Mouse (Mus musculus) testis, postnatal 14 days (tissue): Measurements from ENCODE around the gene Ddn.

Experiments used
- DNase-seq: peaks from one replicate; pipeline ENCODE4 v3.0.0; 2021; ENCODE audit warnings: low spot score

Gene Ddn

GRCm38 (mm10) chr15:98797835-98798492, 11.3 kb downstream of the Ddn start:
- DNase-seq, result no peak

- no peak for DNase-seq
These were observed 12.3 kb downstream of the Ddn start for GRCm38 (mm10) chr15:98796803-98797595.

DNA sequence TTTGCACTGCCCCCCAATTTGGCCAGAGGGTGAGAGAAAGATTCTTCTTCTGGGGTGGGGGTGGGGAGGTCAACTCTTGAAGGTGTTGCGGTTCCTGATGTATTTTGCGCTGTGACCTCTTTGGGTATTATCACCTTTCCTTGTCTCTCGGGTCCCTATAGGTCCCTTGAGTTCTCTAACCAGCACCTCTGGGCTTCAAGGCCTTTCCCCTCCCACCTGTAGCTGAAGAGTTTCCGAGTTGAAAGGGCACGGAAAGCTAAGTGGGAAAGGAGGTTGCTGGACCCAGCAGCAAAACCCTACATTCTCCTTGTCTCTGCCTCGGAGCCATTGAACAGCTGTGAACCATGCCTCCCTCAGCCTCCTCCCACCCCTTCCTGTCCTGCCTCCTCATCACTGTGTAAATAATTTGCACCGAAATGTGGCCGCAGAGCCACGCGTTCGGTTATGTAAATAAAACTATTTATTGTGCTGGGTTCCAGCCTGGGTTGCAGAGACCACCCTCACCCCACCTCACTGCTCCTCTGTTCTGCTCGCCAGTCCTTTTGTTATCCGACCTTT, 16.1 kb downstream of the Ddn start:
- no peak for DNase-seq

DNA sequence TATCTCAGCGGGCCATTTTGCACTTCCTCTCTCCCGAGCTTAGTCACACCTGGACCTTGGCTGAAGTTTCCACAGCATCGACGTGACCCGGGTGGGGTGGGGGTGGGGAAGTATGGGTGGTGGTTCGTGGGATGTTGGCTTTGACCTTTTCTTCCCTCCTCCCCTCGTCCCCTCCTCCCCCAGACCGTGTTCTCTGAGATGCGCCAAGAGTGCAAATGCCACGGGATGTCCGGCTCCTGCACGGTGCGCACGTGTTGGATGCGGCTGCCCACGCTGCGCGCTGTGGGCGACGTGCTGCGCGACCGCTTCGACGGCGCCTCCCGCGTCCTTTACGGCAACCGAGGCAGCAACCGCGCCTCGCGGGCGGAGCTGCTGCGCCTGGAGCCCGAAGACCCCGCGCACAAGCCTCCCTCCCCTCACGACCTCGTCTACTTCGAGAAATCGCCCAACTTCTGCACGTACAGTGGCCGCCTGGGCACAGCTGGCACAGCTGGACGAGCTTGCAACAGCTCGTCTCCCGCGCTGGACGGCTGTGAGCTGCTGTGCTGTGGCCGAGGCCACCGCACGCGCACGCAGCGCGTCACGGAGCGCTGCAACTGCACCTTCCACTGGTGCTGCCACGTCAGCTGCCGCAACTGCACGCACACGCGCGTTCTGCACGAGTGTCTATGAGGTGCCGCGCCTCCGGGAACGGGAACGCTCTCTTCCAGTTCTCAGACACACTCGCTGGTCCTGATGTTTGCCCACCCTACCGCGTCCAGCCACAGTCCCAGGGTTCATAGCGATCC, 16.9 kb downstream of the Ddn start:
- DNase-seq, result no peak

DNA sequence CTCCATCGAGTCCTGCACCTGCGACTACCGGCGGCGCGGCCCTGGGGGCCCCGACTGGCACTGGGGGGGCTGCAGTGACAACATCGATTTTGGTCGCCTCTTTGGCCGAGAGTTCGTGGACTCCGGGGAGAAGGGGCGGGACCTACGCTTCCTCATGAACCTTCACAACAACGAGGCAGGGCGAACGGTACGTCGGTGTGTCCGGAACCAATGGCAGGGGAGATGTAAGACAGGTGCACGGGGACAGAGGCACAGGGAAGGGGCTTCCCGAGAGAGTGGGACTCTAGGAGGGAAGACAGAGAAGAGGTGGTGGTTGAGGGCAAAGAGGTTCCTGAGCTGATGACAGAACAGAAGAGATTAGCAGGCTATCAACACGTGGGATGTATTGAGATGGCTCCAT, 17.5 kb downstream of the Ddn start:
- DNase-seq, result no peak

DNA sequence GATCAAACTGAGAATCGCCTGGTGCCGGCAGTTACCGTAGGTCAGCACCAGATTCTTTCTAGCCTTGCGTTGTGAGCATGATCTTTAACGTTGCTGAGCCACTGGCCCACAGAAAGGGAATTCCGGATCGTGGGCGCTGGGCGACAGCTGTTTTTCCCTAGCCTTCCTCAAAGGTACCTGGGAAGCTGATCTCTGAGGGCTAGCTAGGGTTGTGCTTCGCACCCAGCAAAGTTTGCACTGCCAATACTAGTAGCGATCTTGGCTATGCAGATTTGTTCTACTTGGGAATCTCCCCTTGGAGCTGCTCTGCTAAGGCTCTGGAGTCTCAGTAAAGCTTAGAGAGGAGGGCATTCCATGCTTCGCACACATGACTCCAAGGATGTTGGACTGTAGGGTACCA, 18.1 kb downstream of the Ddn start:
- no peak for DNase-seq

DNA sequence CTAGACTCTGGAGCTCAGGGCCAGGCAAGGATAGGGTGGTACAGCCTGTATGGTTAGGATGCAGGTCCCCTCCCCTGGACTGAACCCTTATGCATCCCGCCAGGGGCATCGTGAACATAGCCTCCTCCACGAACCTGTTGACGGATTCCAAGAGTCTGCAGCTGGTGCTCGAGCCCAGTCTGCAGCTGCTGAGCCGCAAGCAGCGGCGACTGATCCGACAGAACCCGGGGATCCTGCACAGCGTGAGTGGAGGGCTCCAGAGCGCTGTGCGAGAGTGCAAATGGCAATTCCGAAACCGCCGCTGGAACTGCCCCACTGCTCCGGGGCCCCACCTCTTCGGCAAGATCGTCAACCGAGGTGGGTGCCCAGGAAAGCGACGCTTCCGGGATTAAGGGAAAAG, 18.5 kb downstream of the Ddn start:
- no peak for DNase-seq

GRCm38 (mm10) chr15:98789661-98790535, 19.4 kb downstream of the Ddn start, which contains the start of gene Wnt1:
Gene Wnt1 (plus strand): TSS chr15:98789857.
- DNase-seq, result no peak

- DNase-seq, result no peak
These were observed 20.2 kb downstream of the Ddn start for GRCm38 (mm10) chr15:98788972-98789660.

GRCm38 (mm10) chr15:98787930-98788329, 21.4 kb downstream of the Ddn start:
- DNase-seq, result no peak

DNA sequence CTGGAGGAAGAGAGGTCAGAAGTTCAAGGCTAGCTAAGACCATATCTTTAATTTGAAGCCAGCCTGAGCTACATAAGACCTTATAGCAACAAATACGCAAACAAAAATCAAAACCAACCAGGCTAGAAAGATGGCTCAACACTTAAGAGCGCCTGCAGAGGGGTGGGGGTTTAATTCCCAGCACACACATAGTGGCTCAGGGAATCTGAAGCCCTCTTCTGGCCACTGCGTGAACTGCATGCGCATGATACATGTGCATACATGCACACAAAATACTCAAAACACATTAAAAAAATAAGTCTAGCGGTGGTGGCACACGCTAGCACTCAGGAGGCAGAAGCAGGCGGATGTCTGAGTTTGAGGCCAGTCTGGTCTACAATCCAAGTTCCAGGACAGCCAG, 23.5 kb downstream of the Ddn start:
- DNase-seq, result no peak

DNA sequence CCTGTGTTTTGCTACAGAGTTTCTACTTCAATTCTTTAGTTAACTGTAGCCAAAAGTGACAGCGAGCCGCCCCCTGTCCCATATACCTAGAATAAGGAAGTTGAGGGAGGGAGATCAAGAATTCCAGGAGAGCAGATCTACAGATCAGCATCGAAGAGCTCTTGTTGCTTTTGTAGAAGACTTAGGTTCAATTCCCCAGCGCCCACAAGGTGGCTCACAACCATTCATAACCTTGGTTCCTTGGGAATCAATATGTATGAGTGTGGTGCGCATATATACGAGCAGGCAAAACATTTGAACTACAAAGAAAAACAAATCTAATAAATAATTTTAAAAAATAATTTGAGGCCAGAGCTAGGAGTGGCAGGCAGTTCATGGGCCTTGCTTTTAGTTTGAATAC, 28.1 kb downstream of the Ddn start:
- DNase-seq, result no peak

DNA sequence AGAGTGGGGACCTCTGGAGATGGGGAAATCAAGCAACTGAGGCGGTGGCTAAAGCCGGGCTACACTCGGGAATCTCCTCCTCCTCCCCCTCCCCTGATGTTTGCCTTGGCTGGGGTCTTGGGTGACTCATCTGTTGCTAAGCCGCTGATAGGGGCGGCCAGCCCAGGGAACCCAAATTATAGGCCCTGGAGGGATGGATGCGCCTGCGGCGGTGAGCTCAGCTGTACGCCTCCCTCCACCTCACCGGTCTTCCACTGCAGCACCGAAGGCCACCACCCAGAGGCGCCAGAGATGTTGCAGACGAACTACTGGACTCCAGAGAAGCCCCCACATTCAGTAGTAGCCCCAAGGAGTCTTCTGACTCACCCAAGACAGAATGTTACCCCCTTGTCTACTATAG, 28.7 kb downstream of the Ddn start:
- DNase-seq, result no peak

DNA sequence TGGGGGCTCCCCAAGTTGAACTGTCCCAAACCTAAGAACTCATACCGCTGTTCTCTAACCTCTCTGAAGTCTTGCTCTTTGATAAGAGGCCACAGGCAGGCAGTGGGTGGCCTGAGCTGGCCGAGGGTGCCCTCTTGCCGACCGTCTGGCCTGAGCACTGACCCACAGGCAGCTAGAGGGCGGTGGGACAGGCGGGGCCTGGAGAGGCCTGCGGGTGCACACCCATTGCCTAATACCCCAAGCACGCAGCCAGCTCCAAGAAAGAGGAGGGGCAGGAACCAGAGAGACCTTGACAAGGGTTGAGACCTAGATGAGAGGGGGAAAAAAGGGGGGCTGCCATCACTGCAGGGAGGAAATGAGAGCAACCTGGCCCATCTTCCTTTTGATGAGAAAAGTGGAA, 29.2 kb downstream of the Ddn start:
- no peak for DNase-seq

DNA sequence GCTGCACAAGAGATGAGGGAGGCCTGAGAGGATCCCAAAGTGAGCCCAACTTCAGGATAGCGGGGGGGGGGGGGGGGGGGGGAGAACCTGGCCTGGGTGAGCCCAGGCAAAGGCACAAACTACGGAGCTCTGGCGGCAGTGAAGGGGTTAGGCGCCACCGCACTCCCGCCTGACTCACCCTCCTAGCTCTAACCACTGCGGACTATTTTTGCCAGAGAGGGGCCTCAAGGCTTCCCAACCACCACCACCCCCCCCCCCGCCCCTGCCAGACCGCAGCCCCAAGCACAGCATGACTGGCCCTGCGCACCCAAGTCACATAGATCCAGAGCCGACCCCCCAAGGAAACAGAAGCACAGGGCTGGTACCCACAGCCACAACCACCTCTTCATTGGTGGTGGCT, 30.5 kb downstream of the Ddn start:
- no peak for DNase-seq

GRCm38 (mm10) chr15:98778191-98778770, 31.0 kb downstream of the Ddn start:
- DNase-seq, result no peak

DNA sequence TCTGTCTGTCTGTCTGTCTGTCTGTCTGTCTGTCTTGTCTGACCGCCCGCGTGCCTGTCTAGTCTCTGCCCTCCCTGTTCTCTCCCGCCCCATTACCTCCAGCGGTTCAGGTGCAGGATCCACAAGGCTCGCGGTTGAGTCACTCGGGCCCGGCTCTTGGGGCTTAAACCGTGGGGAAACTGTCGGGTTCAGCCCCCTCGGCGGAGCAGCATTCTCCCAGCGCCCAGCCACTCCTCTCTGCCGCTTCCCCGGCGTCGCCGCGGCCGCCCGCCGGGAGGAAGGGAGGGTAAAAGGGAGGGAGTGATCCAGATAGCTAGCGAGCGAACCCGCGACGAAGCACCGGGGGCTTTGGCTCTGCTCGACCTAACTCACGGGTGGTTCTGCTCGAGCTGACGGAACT, 31.5 kb downstream of the Ddn start, which contains the start of gene Wnt10b:
Gene Wnt10b, minus strand, starts transcription at position 389 of the 400 bp plus-strand sequence.
- DNase-seq, result no peak

GRCm38 (mm10) chr15:98777005-98777616, 32.2 kb downstream of the Ddn start:
- DNase-seq, result no peak

DNA sequence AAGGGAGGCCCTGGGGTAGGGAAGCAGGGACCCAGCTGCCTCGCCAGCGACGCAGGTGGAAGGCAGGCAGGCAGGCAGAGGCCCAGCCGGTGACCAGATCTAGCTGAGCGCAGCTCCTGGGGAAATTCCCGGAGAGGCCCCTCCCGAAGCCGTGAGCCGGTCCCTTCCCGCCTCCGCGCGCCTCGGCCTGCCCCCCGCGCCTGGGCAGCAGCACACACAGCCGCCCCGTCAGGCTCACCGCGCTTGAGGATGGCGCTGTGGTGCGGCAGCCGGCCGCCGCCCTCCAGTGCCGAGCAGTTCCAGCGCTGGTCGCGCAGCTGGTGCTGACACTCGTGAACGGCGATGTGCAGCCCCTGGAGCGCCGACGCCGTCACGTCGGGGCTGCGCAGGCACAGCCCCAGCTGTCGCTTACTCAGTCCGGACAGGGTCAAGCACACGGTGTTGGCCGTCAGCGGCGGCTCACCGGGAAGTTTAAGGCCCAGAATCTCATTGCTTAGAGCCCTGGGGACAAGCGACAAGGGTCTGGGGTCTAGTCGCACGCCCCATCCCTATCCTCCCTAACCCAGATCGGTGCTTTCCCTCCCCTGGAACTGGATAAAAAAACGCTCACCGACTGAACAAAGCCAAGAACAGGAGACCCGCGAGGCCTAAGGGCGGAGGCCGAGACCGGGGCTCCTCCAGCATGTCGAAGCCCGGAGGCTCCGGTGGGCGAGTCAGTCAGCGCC, 32.8 kb downstream of the Ddn start:
- DNase-seq, result no peak
